Mouse (Mus musculus): ENCODE measurements around the gene Fbxw7. TPM values are rescaled to one million over a fixed set of nuclear protein-coding genes. Genes with fewer than 3 reads are reported as not detected.

Gene Fbxw7
- total RNA-seq, 2 experiments from 2014 or later = 156 to 160 TPM

DNA sequence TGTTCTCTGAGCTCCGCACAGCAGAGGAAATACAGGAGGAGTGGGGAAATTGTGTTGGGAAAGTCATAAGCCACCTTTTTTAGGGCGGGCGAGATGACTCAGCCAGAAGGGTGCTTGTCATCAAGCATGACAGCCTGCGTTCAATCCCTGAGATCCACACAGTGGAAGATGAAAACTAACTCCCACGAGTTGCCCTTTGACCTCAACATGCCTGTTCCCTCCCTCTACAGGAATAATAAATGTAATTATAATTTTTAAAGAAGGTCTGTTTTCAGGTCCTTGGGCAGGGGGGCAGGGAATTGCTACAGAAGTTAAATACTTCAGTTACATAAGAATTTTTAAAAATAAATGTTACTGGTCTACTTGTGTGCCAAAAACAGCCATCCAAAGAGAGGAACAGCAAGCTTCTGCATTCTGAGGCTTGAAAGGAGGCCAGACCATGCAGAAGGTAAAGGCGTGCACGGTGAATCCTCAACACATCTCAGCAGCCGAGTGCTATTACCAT, 170.1 kb downstream of the Fbxw7 start:
- TF ChIP-seq CTCF (conservative IDR thresholded peaks at IDR 0.05) = no peak
- Histone ChIP-seq H3K4me3 (no peak overlapping the region), H3K27ac (peak overlapping the region; percentile 84)
- peak; percentile 38 to 67 for DNase-seq (ENCODE audit: low spot score in 2 of 2)

GRCm38 (mm10) chr3:84988880-84989279, 173.8 kb downstream of the Fbxw7 start:
- Histone ChIP-seq H3K4me3 (no peak overlapping the region), H3K27ac (no peak overlapping the region)
- TF ChIP-seq CTCF (conservative IDR thresholded peaks at IDR 0.05) = no peak
- DNase-seq (ENCODE audit: low spot score in 2 of 2) = no peak

DNA sequence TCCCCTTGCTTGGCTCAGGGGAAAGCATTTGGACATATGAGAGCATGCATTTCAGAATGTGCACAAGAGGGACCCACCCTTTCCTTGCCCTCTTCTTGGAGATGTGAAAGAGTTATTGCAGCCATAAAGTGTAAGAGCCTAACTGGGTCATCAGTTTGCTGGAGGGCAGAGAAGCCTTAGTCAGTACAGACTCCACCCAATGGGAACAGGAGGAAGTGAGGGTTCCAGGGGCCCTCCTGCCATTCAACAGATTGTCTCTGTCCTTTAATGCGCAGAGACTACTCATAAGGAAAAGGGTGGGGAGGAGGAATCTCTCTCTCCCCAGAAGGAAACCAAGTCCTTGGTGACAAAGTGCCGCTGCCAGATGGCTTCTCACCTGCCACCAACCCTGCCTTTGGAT, 190.2 kb downstream of the Fbxw7 start:
- TF ChIP-seq CTCF (conservative IDR thresholded peaks at IDR 0.05) = no peak
- Histone ChIP-seq H3K27ac (no peak overlapping the region), H3K4me3 (no peak overlapping the region)
- DNase-seq (ENCODE audit: low spot score in 2 of 2) = no peak

DNA sequence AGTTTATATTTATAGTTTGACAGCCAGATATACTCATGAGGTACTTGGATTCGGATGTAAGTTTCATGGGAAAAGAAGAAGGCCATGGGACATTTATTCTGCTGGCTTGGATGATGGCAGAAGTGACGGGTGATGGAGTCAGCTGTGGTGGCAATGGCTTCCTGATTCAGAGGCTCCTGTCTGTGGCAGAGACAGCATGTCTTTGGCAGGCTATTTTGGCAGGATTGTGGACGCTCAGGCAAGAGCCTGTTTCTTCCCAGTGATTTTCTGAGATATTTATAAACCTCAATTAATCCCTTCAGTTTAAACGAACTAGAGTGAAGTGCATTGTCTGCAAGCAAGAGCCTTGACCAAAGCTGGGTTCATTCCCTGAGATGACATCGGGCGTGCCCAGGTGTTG, 197.8 kb downstream of the Fbxw7 start:
- TF ChIP-seq CTCF (conservative IDR thresholded peaks at IDR 0.05) = no peak
- Histone ChIP-seq H3K27ac (peak overlapping the region; percentile 86; the same call in 1 of the 2 replicates), H3K4me3 (no peak overlapping the region)
- no peak for DNase-seq (ENCODE audit: low spot score in 2 of 2)

- DNase-seq (ENCODE audit: low spot score in 2 of 2) = peak; percentile 63 to 79
- H3K27ac ChIP-seq = peak overlapping the region; percentile 86
- H3K4me3 ChIP-seq = no peak overlapping the region
- TF ChIP-seq CTCF (conservative IDR thresholded peaks at IDR 0.05) = peak; percentile 43; the same call in 1 of the 2 replicates
Observed at GRCm38 (mm10) chr3:85015667-85016066, 200.6 kb downstream of the Fbxw7 start.

GRCm38 (mm10) chr3:85020137-85020536, 205.1 kb downstream of the Fbxw7 start:
- H3K4me3 ChIP-seq = no peak overlapping the region
- TF ChIP-seq CTCF (conservative IDR thresholded peaks at IDR 0.05) = no peak
- peak overlapping the region; percentile 88 for H3K27ac ChIP-seq
- DNase-seq (ENCODE audit: low spot score in 2 of 2) = peak; percentile 34 to 60

DNA sequence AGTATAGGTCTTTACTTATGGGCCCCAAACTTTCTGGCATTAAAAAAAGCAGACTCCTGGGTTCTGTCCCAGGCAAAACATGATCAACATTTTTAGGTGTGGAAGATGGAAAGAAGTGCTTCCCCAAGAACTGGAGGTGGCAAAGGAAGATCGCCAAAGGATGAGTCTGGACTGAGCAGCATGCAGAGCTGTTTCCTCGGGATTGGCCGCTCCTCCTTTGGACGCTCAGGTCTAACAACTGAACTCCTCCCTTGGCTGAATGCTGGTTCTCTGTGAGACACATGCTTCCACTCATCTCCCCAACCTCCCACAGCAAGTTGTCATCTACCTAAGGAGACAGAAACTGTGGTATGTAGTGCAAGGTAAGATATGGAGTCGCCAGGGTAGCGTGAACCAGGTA, 206.7 kb downstream of the Fbxw7 start:
- TF ChIP-seq CTCF (conservative IDR thresholded peaks at IDR 0.05) = no peak
- DNase-seq (ENCODE audit: low spot score in 2 of 2) = no peak
- no peak overlapping the region for H3K4me3 ChIP-seq
- H3K27ac ChIP-seq = peak overlapping the region; percentile 88

- TF ChIP-seq CTCF (conservative IDR thresholded peaks at IDR 0.05) = no peak
- no peak for DNase-seq (ENCODE audit: low spot score in 2 of 2)
- Histone ChIP-seq H3K27ac (peak overlapping the region; percentile 88), H3K4me3 (no peak overlapping the region)
Observed at GRCm38 (mm10) chr3:85022800-85023199, 207.7 kb downstream of the Fbxw7 start.

GRCm38 (mm10) chr3:85024237-85024636, 209.2 kb downstream of the Fbxw7 start:
- no peak overlapping the region for H3K4me3 ChIP-seq
- no peak for TF ChIP-seq CTCF (conservative IDR thresholded peaks at IDR 0.05)
- no peak for DNase-seq (ENCODE audit: low spot score in 2 of 2)
- H3K27ac ChIP-seq = peak overlapping the region; percentile 74

DNA sequence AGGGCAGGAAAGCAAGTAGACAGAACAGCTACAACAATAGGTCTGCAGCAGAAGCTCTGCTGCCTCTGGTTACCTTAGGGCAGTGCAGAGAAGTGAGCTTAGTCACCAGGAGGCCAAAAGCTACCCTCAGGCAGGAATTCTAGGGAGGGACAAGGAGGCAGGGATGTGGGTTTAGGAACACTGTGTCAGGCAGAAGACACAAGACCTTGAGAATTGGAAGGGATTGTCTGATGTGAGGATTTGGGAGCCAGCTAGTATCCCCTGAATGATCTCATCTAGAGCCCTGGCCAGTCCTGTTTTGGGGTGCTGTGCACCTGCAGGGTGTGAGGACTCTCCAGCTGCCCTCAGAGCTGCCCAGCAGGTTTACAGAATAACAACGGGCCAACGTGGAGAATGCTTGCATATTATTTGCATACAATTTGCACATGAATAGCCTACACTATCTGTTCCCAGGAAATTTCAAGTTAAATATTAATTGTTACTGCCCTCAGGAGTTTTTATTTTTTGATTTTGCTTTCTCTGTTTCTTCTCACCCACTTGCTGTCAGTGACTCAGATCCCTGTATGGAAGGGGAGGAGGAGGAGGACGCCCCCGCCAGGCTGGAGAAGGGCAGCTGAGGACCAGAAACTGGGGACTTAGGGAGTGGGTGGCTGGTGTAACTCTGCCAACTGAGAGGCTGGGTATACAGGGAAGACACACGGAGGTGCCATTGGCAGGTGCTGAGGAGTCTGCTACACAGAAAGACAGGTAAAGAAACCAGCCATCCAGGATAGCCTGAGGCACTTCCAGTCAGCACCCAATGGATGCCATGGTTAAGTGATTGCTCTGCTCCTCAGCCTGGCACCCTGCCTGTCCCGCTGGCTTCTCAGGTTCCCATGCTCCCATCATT, 210.0 kb downstream of the Fbxw7 start:
- Histone ChIP-seq H3K27ac (peak overlapping the region; percentile 74), H3K4me3 (no peak overlapping the region)
- TF ChIP-seq CTCF (conservative IDR thresholded peaks at IDR 0.05) = no peak
- DNase-seq (ENCODE audit: low spot score in 2 of 2) = peak; percentile 53 to 72

Other genes with a start within 250 kb of the Fbxw7 start
- gene Arfip1, start 232.6 kb upstream of the Fbxw7 start, total RNA-seq (2021) = 10 to 100 TPM; 18.2 to 18.7 TPM
- under 1 TPM in 1 of 2 experiments, not detected in 1; 0.12 TPM for gene Tigd4, start 221.7 kb upstream of the Fbxw7 start, total RNA-seq (2021)
- under 1 TPM; 0.12 to 0.72 TPM for gene Tmem154, start 149.1 kb upstream of the Fbxw7 start, total RNA-seq (2021)